Mouse (Mus musculus): ENCODE data around the gene Gm7324.
"Not testable (repeated sequence)": the region's sequence is repeated elsewhere in the genome, so short reads cannot be mapped to it uniquely, and the experiment has no call there.

Gene Gm7324

GRCm38 (mm10) chr14:43697621-43698020 is at the start of gene Gm7324:
Gene Gm7324 (plus strand): TSS chr14:43697828.
- DNase-seq (ENCODE audit: low spot score) = not testable (repeated sequence)

GRCm38 (mm10) chr14:43677099-43677498 is 20.5 kb upstream of the Gm7324 start, which contains the start of gene Gm8165:
Gene Gm8165 (minus strand): TSS chr14:43677199.
- DNase-seq (ENCODE audit: low spot score) = not testable (repeated sequence)

GRCm38 (mm10) chr14:43727385-43727784 is 29.8 kb downstream of the Gm7324 start, which contains the start of gene Gm16506:
Gene Gm16506 (minus strand): TSS chr14:43727485.
- DNase-seq (ENCODE audit: low spot score) = not testable (repeated sequence)

- DNase-seq (ENCODE audit: low spot score) = not testable (repeated sequence)
Observed at GRCm38 (mm10) chr14:43747566-43747965, 49.9 kb downstream of the Gm7324 start, which contains the start of gene Gm6526. Gene Gm6526 (plus strand): TSS chr14:43747866.

Data from adipocyte (in vitro differentiated cells).